Mouse (Mus musculus) duodenum, adult 2 months (tissue): Measurements from ENCODE around the gene Rab26. TPM values are rescaled to one million over a fixed set of nuclear protein-coding genes. Genes with fewer than 3 reads are reported as not detected.

Source experiments
- polyA plus RNA-seq: library from polyadenylated mRNA; depleted of rRNA; stranded (reverse); fragments of >200 nt; gene quantifications from 2 replicates; pipeline ENCODE4 v1.2.3, GENCODE M21; 2012; ENCODE audit warnings: low replicate concordance; rRNA removed

The Rab26 gene
- polyA plus RNA-seq = 0.20 and 1.8 TPM in 2 replicates

DNA sequence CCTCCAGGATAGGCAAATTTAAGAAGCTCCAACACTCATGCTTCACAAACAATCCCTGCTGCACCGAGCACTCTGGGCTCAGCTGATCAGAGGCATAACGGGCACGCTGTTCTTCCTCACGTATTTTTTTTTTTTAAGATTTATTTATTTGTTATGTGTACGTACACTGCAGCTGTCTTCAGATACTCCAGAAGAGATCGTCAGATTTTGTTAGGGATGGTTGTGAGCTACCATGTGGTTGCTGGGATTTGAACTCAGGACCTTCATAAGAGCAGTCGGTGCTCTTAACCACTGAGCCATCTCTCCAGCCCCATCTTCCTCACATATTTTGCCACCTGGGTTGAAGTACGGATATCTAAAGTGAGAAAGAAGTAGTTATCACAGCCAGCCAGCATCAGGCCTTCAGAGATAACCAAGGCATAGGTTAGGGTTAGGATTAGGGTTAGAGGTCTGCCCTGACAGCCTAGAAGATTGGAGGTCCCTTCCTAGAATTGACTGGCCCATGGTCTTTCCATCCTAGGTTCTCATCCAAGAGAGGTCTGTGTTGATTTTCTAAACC is at the start of gene Rab26:
Rab26 (minus strand) TSS at position 51 of the 559 bp plus-strand sequence.

DNA sequence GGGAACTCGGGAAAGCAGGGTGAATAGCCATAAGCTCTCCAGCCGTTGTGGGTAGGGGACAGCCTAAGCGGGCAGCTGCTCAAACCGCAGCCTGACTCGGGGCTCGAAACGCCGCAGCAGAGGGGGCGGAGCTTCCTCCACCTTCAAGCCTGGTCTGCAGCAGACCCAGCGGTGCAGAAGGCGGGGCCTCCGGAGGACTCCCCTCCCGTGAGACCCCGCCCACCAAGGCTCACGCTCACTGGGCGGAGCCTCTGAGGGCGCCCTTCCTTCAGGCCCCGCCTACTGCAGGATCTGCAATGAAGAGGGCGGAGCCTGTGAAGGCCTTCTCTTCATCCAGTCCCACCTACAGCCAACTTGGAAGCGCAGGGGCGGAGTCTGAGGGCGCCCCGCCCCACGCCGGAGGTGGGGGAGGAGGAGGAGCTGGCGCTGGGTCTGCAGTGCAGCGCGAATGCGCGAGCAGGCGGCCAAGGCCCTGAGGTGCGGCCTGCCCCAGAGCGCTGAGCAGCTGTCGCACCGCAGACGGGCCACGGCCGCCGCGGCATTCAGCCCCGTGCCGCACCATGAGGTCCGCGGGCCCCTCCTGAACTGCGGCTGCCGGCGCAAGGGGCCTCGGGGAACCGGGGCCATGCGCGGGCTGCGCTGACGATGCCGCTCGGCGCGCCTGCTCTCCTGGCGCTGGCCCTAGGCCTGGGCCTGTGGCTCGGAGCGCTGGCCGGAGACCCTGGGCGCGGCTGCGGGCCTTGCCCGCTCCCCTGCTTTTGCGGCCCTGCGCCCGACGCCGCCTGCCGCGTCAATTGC is 15.8 kb upstream of the Rab26 start, which contains the start of gene Pkd1:
Pkd1 (plus strand) TSS at position 217 of the 798 bp plus-strand sequence.

DNA sequence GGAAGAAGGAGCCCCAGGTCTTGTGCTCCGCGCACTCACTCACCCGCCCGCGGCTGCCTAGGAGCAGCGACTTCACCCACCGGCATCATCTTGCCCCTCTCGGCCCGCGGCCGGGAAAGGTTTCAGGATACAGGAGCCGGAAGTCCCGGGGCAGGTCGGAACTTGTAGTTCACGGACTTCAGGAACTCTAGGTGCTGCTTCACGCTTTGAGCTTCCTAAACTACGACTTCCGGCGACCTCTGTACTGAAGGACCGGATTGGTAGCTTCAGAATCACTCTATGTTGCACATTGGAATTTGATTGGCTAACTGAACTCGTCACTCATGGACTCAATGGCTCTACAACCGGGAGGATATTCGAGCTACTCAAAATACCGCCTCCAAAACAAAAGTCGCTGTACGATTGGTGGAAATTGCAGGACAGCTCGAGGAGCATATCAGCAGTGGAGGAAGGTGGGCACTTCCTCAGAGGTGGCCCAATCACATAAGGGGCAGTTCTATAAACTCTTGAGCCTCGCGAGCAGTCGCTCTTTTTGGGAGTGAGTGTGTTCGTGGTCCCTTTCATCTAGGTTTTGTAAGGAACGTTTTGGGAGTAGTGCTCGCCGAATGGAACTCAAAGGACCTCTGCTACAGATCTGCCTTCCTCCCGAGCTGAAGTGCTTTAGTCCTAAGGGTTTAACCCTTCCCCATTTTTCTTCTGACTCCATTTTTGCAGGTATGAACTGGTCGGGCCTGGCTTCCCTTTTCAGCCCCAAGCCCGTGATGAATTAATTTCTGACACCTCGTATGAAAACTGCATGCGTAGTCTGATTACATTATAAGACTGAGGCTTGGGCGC is 6.1 kb downstream of the Rab26 start, which contains the start of gene Traf7:
Traf7 (minus strand) TSS at position 216 of the 837 bp plus-strand sequence.

DNA sequence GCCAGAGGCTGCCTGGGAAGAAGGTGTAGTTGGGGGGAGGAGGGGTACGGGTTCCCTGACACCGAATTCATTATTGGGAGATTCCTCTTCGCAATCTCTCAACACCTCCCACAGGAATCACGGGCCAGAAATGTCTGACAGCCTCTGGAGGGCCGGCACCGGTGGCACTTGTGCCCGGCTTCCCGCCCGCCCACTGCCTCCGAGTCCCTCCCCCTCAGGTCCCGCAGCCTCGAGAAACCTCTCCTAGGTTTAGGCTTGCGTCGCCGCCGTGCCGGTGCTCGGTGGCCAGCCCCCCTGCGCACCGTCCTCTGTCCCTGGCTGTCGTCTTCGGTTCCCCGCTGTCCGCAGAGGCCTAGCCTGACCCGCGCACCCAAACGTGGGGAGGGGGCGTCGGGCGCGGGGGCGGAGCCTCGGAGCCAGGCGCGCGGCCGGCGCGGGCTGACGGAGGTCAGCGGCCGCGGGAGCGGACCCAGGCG is 45.8 kb downstream of the Rab26 start, which contains the start of gene Caskin1:
Caskin1 (plus strand) TSS at position 416 of the 476 bp plus-strand sequence.

DNA sequence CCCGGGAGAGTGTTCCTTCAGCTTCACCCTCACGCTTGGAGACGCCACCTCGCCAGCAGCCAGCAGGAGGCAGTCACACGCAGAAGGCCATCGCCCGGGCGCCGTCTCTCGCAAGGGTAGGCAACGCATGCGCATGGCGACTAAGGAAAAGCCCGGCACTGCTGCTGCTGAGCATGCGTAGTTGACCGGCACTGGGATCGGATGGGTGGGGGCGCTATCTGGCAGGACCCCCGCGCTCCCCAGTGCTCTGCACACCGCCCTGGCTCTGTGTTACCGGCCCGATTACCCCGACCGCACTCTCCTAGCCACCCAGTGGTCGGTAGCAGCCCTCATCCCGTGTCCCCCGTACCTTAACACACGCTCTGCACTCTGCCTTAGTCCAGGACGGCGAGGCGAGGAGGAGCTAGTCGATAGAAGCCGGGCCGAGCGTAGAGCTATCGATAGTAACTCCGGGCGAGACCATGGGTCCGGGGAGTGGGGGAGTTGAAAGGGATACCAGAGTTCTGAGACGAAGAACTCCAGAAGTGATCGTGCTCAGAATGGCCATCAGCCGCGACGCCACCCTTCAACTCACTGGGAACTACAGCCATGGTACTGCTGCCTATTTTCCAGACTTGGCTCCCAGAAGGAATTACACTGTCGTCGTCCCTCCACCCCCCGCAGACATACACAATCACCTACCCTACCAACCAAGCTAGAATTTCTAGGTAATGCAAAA is 55.2 kb downstream of the Rab26 start, which contains the start of gene Mlst8:
Mlst8 (minus strand) TSS at position 416 of the 718 bp plus-strand sequence.

Other genes starting within 250 kb of the Rab26 start
- gene Abca17, start 183.1 kb downstream of the Rab26 start, polyA plus RNA-seq = not detected in 2 replicates
- gene Abca3, start 182.3 kb downstream of the Rab26 start, polyA plus RNA-seq = 18.3 and 19.2 TPM in 2 replicates
- gene Rnps1, start 119.6 kb downstream of the Rab26 start, polyA plus RNA-seq = 95.7 and 101 TPM in 2 replicates
- 72.7 and 116 TPM in 2 replicates for gene Eci1, start 107.6 kb downstream of the Rab26 start, polyA plus RNA-seq
- gene Dnase1l2, start 91.1 kb downstream of the Rab26 start, polyA plus RNA-seq = 2.5 and 3.1 TPM in 2 replicates
- gene E4f1, start 63.9 kb downstream of the Rab26 start, polyA plus RNA-seq = 48.3 and 49.1 TPM in 2 replicates
- 101 and 247 TPM in 2 replicates for gene Pgp, start 63.8 kb downstream of the Rab26 start, polyA plus RNA-seq
- 3.2 and 4.5 TPM in 2 replicates for gene Bricd5, start 60.3 kb downstream of the Rab26 start, polyA plus RNA-seq
- gene Mlst8, start 55.1 kb downstream of the Rab26 start, polyA plus RNA-seq = 33.9 and 46.6 TPM in 2 replicates
- 0.62 and 1.0 TPM in 2 replicates for gene Caskin1, start 45.6 kb downstream of the Rab26 start, polyA plus RNA-seq
- 119 and 120 TPM in 2 replicates for gene Traf7, start 6.3 kb downstream of the Rab26 start, polyA plus RNA-seq
- 21.0 and 30.2 TPM in 2 replicates for gene Pkd1, start 15.6 kb upstream of the Rab26 start, polyA plus RNA-seq
- 72.8 and 85.7 TPM in 2 replicates for gene Tsc2, start 98.4 kb upstream of the Rab26 start, polyA plus RNA-seq
- gene Nthl1, start 98.5 kb upstream of the Rab26 start, polyA plus RNA-seq = 4.7 and 4.9 TPM in 2 replicates
- 52.1 and 54.9 TPM in 2 replicates for gene Slc9a3r2, start 116.1 kb upstream of the Rab26 start, polyA plus RNA-seq
- 2.5 TPM in 1 of 2 replicates, not detected in the other for gene Npw, start 124.2 kb upstream of the Rab26 start, polyA plus RNA-seq
- gene Zfp598, start 135.5 kb upstream of the Rab26 start, polyA plus RNA-seq = 59.0 and 79.0 TPM in 2 replicates
- gene Syngr3, start 155.7 kb upstream of the Rab26 start, polyA plus RNA-seq = 1.7 and 2.1 TPM in 2 replicates
- 30.1 and 63.4 TPM in 2 replicates for gene Gfer, start 161.9 kb upstream of the Rab26 start, polyA plus RNA-seq
- 76.2 and 104 TPM in 2 replicates for gene Noxo1, start 162.0 kb upstream of the Rab26 start, polyA plus RNA-seq
- 36.0 and 44.8 TPM in 2 replicates for gene Tbl3, start 173.4 kb upstream of the Rab26 start, polyA plus RNA-seq
- gene Rnf151, start 183.9 kb upstream of the Rab26 start, polyA plus RNA-seq = 0.34 TPM in 1 of 2 replicates, not detected in the other
- 3,070 and 3,555 TPM in 2 replicates for gene Rps2, start 183.9 kb upstream of the Rab26 start, polyA plus RNA-seq
- 314 and 554 TPM in 2 replicates for gene Ndufb10, start 190.3 kb upstream of the Rab26 start, polyA plus RNA-seq
- not detected in 2 replicates for gene Rpl3l, start 193.6 kb upstream of the Rab26 start, polyA plus RNA-seq
- gene Msrb1, start 202.4 kb upstream of the Rab26 start, polyA plus RNA-seq = 71.2 and 109 TPM in 2 replicates
- gene Hs3st6, start 218.8 kb upstream of the Rab26 start, polyA plus RNA-seq = 2.6 and 10.6 TPM in 2 replicates